Mouse (Mus musculus) olfactory bulb, adult 2 months (tissue): ENCODE measurements at regions not wholly inside any gene's neighbourhood (a gene's known extent, or its start where the extent isn't known, plus 50 kb on each side); places are given as distances from the start of the nearest gene placed in this dataset.
"Not testable (repeated sequence)": the region's sequence is repeated elsewhere in the genome, so short reads cannot be mapped to it uniquely, and the experiment has no call there.

Source experiments
- H3K27ac ChIP-seq: fragments of 200-500 bp; 2 replicates; pipeline ENCODE4 v1.5.1; 2012; ENCODE audit warnings: low read depth, low read length; ENCODE audit not compliant: insufficient read depth
- H3K4me1 ChIP-seq: fragments of 200-500 bp; 2 replicates; pipeline ENCODE4 v1.6.1; 2012; ENCODE audit warnings: low read length; ENCODE audit not compliant: control insufficient read depth, insufficient read depth
- H3K4me3 ChIP-seq: fragments of 200-500 bp; 2 replicates; pipeline ENCODE4 v1.5.1; 2012; ENCODE audit warnings: mild to moderate bottlenecking, low read depth, low read length, moderate library complexity; ENCODE audit not compliant: insufficient read depth
- CTCF ChIP-seq: fragments of 200-500 bp; IDR thresholded peaks from 2 replicates; pipeline ENCODE4 v1.5.1; 2012; ENCODE audit warnings: low read depth, mild to moderate bottlenecking, low read length, moderate library complexity; ENCODE audit not compliant: insufficient read depth
- POLR2A ChIP-seq: fragments of 200-500 bp; IDR thresholded peaks from 2 replicates; pipeline ENCODE4 v1.6.1; 2012; ENCODE audit warnings: mild to moderate bottlenecking, low read depth, low read length, moderate library complexity; ENCODE audit not compliant: insufficient read depth
- WGBS: fragments of 180-500 bp; shearing (Covaris S2); methylation state at CpG from one replicate; pipeline ENCODE4 v1.1.7; 2018; 5-methylcytosine and 5-hydroxymethylcytosine counted together

- H3K4me1 ChIP-seq, H3K4me3 ChIP-seq: not testable (repeated sequence)
- 41% methylated on average over 2 of the region's 2 CpGs for WGBS
These were observed 78.5 kb downstream of the 1700010I14Rik start for GRCm38 (mm10) chr17:9066633-9067032.

GRCm38 (mm10) chr17:9068859-9069602 lies 80.9 kb downstream of the 1700010I14Rik start:
- WGBS: 87% methylated on average over 5 of the region's 5 CpGs
- TF ChIP-seq POLR2A: no peak
- TF ChIP-seq CTCF: no peak
- H3K4me1 ChIP-seq: no peaks in the 10 kb centered on the region

More at GRCm38 (mm10) chr17:9066633-9067032, 78.5 kb downstream of the 1700010I14Rik start:
- H3K27ac ChIP-seq: not testable (repeated sequence)

GRCm38 (mm10) chr17:9083629-9084028 lies 95.5 kb downstream of the 1700010I14Rik start:
- 85% methylated on average over 5 of the region's 5 CpGs for WGBS
- no peaks in the 10 kb centered on the region for H3K4me1 ChIP-seq
- TF ChIP-seq CTCF (no peak), POLR2A (no peak)
- no peak overlapping the region for H3K4me3 ChIP-seq
- no peak overlapping the region for H3K27ac ChIP-seq

More at GRCm38 (mm10) chr17:9068859-9069602, 80.9 kb downstream of the 1700010I14Rik start:
- Histone ChIP-seq H3K4me3 (no peak overlapping the region), H3K27ac (no peak overlapping the region)

- H3K27ac ChIP-seq: no peak overlapping the region
- WGBS: 43% methylated on average over 8 of the region's 8 CpGs
- H3K4me3 ChIP-seq: no peak overlapping the region
- no peak for TF ChIP-seq CTCF
- no peak for TF ChIP-seq POLR2A
- H3K4me1 ChIP-seq: no peaks in the 10 kb centered on the region
These were observed 139.7 kb downstream of the 1700010I14Rik start for GRCm38 (mm10) chr17:9127866-9128265.

GRCm38 (mm10) chr17:9145605-9146223 lies 157.6 kb downstream of the 1700010I14Rik start:
- no peaks in the 10 kb centered on the region for H3K4me1 ChIP-seq
- TF ChIP-seq POLR2A (no peak), CTCF (no peak)
- WGBS: 77% methylated on average over 6 of the region's 6 CpGs

GRCm38 (mm10) chr17:9150654-9151053 lies 162.5 kb downstream of the 1700010I14Rik start:
- 91% methylated on average over 1 of the region's 1 CpGs for WGBS
- no peak overlapping the region for H3K27ac ChIP-seq
- no peak overlapping the region for H3K4me3 ChIP-seq
- TF ChIP-seq CTCF (no peak), POLR2A (no peak)
- no peaks in the 10 kb centered on the region for H3K4me1 ChIP-seq

More at GRCm38 (mm10) chr17:9145605-9146223, 157.6 kb downstream of the 1700010I14Rik start:
- Histone ChIP-seq H3K4me3 (no peak overlapping the region), H3K27ac (no peak overlapping the region)

GRCm38 (mm10) chr17:9162148-9162547 lies 174.0 kb downstream of the 1700010I14Rik start:
- TF ChIP-seq POLR2A: no peak
- TF ChIP-seq CTCF: no peak
- Histone ChIP-seq H3K27ac (no peak overlapping the region), H3K4me3 (no peak overlapping the region), H3K4me1 (peaks cover 2% of the 10 kb centered on the region; the same call in 1 of the 2 replicates)
- 89% methylated on average over 6 of the region's 6 CpGs for WGBS

GRCm38 (mm10) chr17:9162676-9163075 lies 174.5 kb downstream of the 1700010I14Rik start:
- TF ChIP-seq POLR2A: no peak
- no peak for TF ChIP-seq CTCF
- 94% methylated on average over 5 of the region's 5 CpGs for WGBS
- H3K4me3 ChIP-seq: no peak overlapping the region

GRCm38 (mm10) chr17:9163285-9163684 lies 175.2 kb downstream of the 1700010I14Rik start:
- Histone ChIP-seq H3K4me3 (no peak overlapping the region), H3K4me1 (peaks cover 3% of the 10 kb centered on the region; the same call in 1 of the 2 replicates), H3K27ac (no peak overlapping the region)
- TF ChIP-seq POLR2A: no peak
- TF ChIP-seq CTCF: no peak
- 93% methylated on average over 3 of the region's 3 CpGs for WGBS

More at GRCm38 (mm10) chr17:9162676-9163075, 174.5 kb downstream of the 1700010I14Rik start:
- no peak overlapping the region for H3K27ac ChIP-seq
- H3K4me1 ChIP-seq: peaks cover 3% of the 10 kb centered on the region; the same call in 1 of the 2 replicates
